Mouse (Mus musculus): ENCODE measurements around the gene Iqcf5.
"Not testable (repeated sequence)": the region's sequence is repeated elsewhere in the genome, so short reads cannot be mapped to it uniquely, and the experiment has no call there.

Gene Iqcf5

GRCm38 (mm10) chr9:106481075-106481474 is 33.3 kb upstream of the Iqcf5 start:
- DNase-seq (ENCODE audit: low read depth, low spot score) = no peak

- no peak for DNase-seq (ENCODE audit: low read depth, low spot score)
Measured at GRCm38 (mm10) chr9:106481676-106482075, 32.7 kb upstream of the Iqcf5 start.

GRCm38 (mm10) chr9:106482578-106483115 is 31.7 kb upstream of the Iqcf5 start:
- DNase-seq (ENCODE audit: low read depth, low spot score) = no peak

GRCm38 (mm10) chr9:106483136-106483535 is 31.2 kb upstream of the Iqcf5 start:
- DNase-seq (ENCODE audit: low read depth, low spot score) = no peak

GRCm38 (mm10) chr9:106483606-106484005 is 30.8 kb upstream of the Iqcf5 start:
- no peak for DNase-seq (ENCODE audit: low read depth, low spot score)

GRCm38 (mm10) chr9:106485076-106485475 is 29.3 kb upstream of the Iqcf5 start:
- peak; percentile 40 for DNase-seq (ENCODE audit: low read depth, low spot score)

GRCm38 (mm10) chr9:106487602-106488001 is 26.8 kb upstream of the Iqcf5 start:
- DNase-seq (ENCODE audit: low read depth, low spot score) = not testable (repeated sequence)

GRCm38 (mm10) chr9:106499667-106500066 is 14.7 kb upstream of the Iqcf5 start, which contains the start of gene Iqcf1:
TSS of gene Iqcf1 (plus strand) at chr9:106499967.
- no peak for DNase-seq (ENCODE audit: low read depth, low spot score)

- DNase-seq (ENCODE audit: low read depth, low spot score) = no peak
Measured at GRCm38 (mm10) chr9:106501846-106502245, 12.5 kb upstream of the Iqcf5 start.

- DNase-seq (ENCODE audit: low read depth, low spot score) = peak; percentile 53
Measured at GRCm38 (mm10) chr9:106504246-106504645, 10.1 kb upstream of the Iqcf5 start.

- DNase-seq (ENCODE audit: low read depth, low spot score) = no peak
Measured at GRCm38 (mm10) chr9:106509356-106509755, 5.0 kb upstream of the Iqcf5 start.

GRCm38 (mm10) chr9:106512729-106513450 is 1.5 kb upstream of the Iqcf5 start:
- no peak for DNase-seq (ENCODE audit: low read depth, low spot score)

- DNase-seq (ENCODE audit: low read depth, low spot score) = no peak
Measured at GRCm38 (mm10) chr9:106513566-106513965, 807 bp upstream of the Iqcf5 start.

- no peak for DNase-seq (ENCODE audit: low read depth, low spot score)
Measured at GRCm38 (mm10) chr9:106519433-106519832, 5.1 kb downstream of the Iqcf5 start.

GRCm38 (mm10) chr9:106519909-106520308 is 5.5 kb downstream of the Iqcf5 start:
- DNase-seq (ENCODE audit: low read depth, low spot score) = no peak

GRCm38 (mm10) chr9:106531833-106532232 is 17.5 kb downstream of the Iqcf5 start:
- peak; percentile 79 for DNase-seq (ENCODE audit: low read depth, low spot score)

GRCm38 (mm10) chr9:106534296-106534695 is 19.9 kb downstream of the Iqcf5 start:
- DNase-seq (ENCODE audit: low read depth, low spot score) = peak; percentile 58

GRCm38 (mm10) chr9:106534975-106535374 is 20.6 kb downstream of the Iqcf5 start:
- no peak for DNase-seq (ENCODE audit: low read depth, low spot score)

GRCm38 (mm10) chr9:106561531-106561930 is 47.2 kb downstream of the Iqcf5 start, which contains the start of gene Iqcf3:
TSS of gene Iqcf3 (minus strand) at chr9:106561631.
- DNase-seq (ENCODE audit: low read depth, low spot score) = no peak

GRCm38 (mm10) chr9:106562291-106562690 is 47.9 kb downstream of the Iqcf5 start:
- DNase-seq (ENCODE audit: low read depth, low spot score) = no peak

GRCm38 (mm10) chr9:106564025-106564424 is 49.7 kb downstream of the Iqcf5 start:
- DNase-seq (ENCODE audit: low read depth, low spot score) = no peak

Measured in ES-CJ7 (cell line).